Mouse (Mus musculus): ENCODE data around the gene 1700028P14Rik. TPM values are rescaled to one million over a fixed set of nuclear protein-coding genes. Genes with fewer than 3 reads are reported as not detected.

The 1700028P14Rik gene
- polyA plus RNA-seq, 1 experiment: not detected

GRCm38 (mm10) chr19:23535700-23536099 lies 116.9 kb downstream of the 1700028P14Rik start:
- Histone ChIP-seq H3ac (ENCODE audit: control insufficient read depth, insufficient read length) (no peak overlapping the region), H3K4me2 (ENCODE audit: low read depth) (no peak overlapping the region), H3K27me3 (ENCODE audit: control insufficient read depth, insufficient read depth, insufficient read length) (no peaks in the 10 kb centered on the region), H3K79me2 (ENCODE audit: control insufficient read depth, insufficient read depth) (no peaks in the 10 kb centered on the region), H3K36me3 (ENCODE audit: control insufficient read depth, insufficient read depth) (no peaks in the 10 kb centered on the region), H3K4me3 (no peak overlapping the region)
- TF ChIP-seq POLR2AphosphoS2 (IDR thresholded peaks at IDR 0.05; ENCODE audit: insufficient read length, low read depth) (no peak), MAX (IDR thresholded peaks at IDR 0.05; ENCODE audit: low read depth) (no peak), USF1 (IDR thresholded peaks at IDR 0.05; ENCODE audit: low read depth) (no peak), E2F4 (IDR thresholded peaks at IDR 0.05; ENCODE audit: insufficient read depth) (no peak), MYOD1 (IDR thresholded peaks at IDR 0.05; ENCODE audit: control insufficient read depth in 1 of 3, insufficient read length in 2 of 3, low read depth in 2 of 3) (no peak), MYOG (IDR thresholded peaks at IDR 0.05; ENCODE audit: control insufficient read depth in 1 of 3, insufficient read depth in 1 of 3, insufficient read length in 2 of 3, low read depth in 2 of 3) (no peak), SRF (IDR thresholded peaks at IDR 0.05; ENCODE audit: control insufficient read depth, insufficient read length, low read depth) (no peak)

GRCm38 (mm10) chr19:23531899-23532298 lies 120.7 kb downstream of the 1700028P14Rik start:
- Histone ChIP-seq H3K4me2 (ENCODE audit: low read depth) (no peak overlapping the region), H3K36me3 (ENCODE audit: control insufficient read depth, insufficient read depth) (no peaks in the 10 kb centered on the region), H3ac (ENCODE audit: control insufficient read depth, insufficient read length) (no peak overlapping the region), H3K4me3 (no peak overlapping the region), H3K27me3 (ENCODE audit: control insufficient read depth, insufficient read depth, insufficient read length) (no peaks in the 10 kb centered on the region), H3K79me2 (ENCODE audit: control insufficient read depth, insufficient read depth) (no peaks in the 10 kb centered on the region)
- no peak for TF ChIP-seq TCF3 (IDR thresholded peaks at IDR 0.05; ENCODE audit: insufficient read length, low read depth)
- no peak for TF ChIP-seq REST (IDR thresholded peaks at IDR 0.05; ENCODE audit: insufficient read depth, insufficient read length)
- TF ChIP-seq POLR2A (IDR thresholded peaks at IDR 0.05; ENCODE audit: insufficient read length, low read depth): no peak
- no peak for TF ChIP-seq MYOG (IDR thresholded peaks at IDR 0.05; ENCODE audit: control insufficient read depth in 1 of 3, insufficient read depth in 1 of 3, insufficient read length in 2 of 3, low read depth in 2 of 3)
- TF ChIP-seq POLR2AphosphoS2 (IDR thresholded peaks at IDR 0.05; ENCODE audit: insufficient read length, low read depth): no peak
- no peak for TF ChIP-seq MYOD1 (IDR thresholded peaks at IDR 0.05; ENCODE audit: control insufficient read depth in 1 of 3, insufficient read length in 2 of 3, low read depth in 2 of 3)
- TF ChIP-seq USF1 (IDR thresholded peaks at IDR 0.05; ENCODE audit: low read depth): no peak
- TF ChIP-seq SRF (IDR thresholded peaks at IDR 0.05; ENCODE audit: control insufficient read depth, insufficient read length, low read depth): no peak
- no peak for TF ChIP-seq TCF12 (IDR thresholded peaks at IDR 0.05; ENCODE audit: insufficient read depth, poor library complexity, severe bottlenecking)
- TF ChIP-seq E2F4 (IDR thresholded peaks at IDR 0.05; ENCODE audit: insufficient read depth): no peak
- TF ChIP-seq CEBPB (IDR thresholded peaks at IDR 0.05; ENCODE audit: insufficient read depth, poor library complexity, severe bottlenecking): no peak

GRCm38 (mm10) chr19:23523711-23524110 lies 128.9 kb downstream of the 1700028P14Rik start:
- Histone ChIP-seq H3K4me2 (ENCODE audit: low read depth) (no peak overlapping the region), H3K36me3 (ENCODE audit: control insufficient read depth, insufficient read depth) (no peaks in the 10 kb centered on the region), H3K79me2 (ENCODE audit: control insufficient read depth, insufficient read depth) (no peaks in the 10 kb centered on the region), H3ac (ENCODE audit: control insufficient read depth, insufficient read length) (no peak overlapping the region), H3K4me3 (no peak overlapping the region), H3K27me3 (ENCODE audit: control insufficient read depth, insufficient read depth, insufficient read length) (no peaks in the 10 kb centered on the region)
- no peak for TF ChIP-seq MAX (IDR thresholded peaks at IDR 0.05; ENCODE audit: low read depth)
- no peak for TF ChIP-seq POLR2A (IDR thresholded peaks at IDR 0.05; ENCODE audit: insufficient read length, low read depth)
- no peak for TF ChIP-seq REST (IDR thresholded peaks at IDR 0.05; ENCODE audit: insufficient read depth, insufficient read length)
- TF ChIP-seq TCF3 (IDR thresholded peaks at IDR 0.05; ENCODE audit: insufficient read length, low read depth): no peak
- TF ChIP-seq E2F4 (IDR thresholded peaks at IDR 0.05; ENCODE audit: insufficient read depth): no peak
- TF ChIP-seq TCF12 (IDR thresholded peaks at IDR 0.05; ENCODE audit: insufficient read depth, poor library complexity, severe bottlenecking): no peak
- no peak for TF ChIP-seq MYOD1 (IDR thresholded peaks at IDR 0.05; ENCODE audit: control insufficient read depth in 1 of 3, insufficient read length in 2 of 3, low read depth in 2 of 3)
- TF ChIP-seq MYOG (IDR thresholded peaks at IDR 0.05; ENCODE audit: control insufficient read depth in 1 of 3, insufficient read depth in 1 of 3, insufficient read length in 2 of 3, low read depth in 2 of 3): no peak
- no peak for TF ChIP-seq USF1 (IDR thresholded peaks at IDR 0.05; ENCODE audit: low read depth)
- no peak for TF ChIP-seq POLR2AphosphoS2 (IDR thresholded peaks at IDR 0.05; ENCODE audit: insufficient read length, low read depth)
- no peak for TF ChIP-seq CEBPB (IDR thresholded peaks at IDR 0.05; ENCODE audit: insufficient read depth, poor library complexity, severe bottlenecking)
- TF ChIP-seq SRF (IDR thresholded peaks at IDR 0.05; ENCODE audit: control insufficient read depth, insufficient read length, low read depth): no peak

- Histone ChIP-seq H3ac (ENCODE audit: control insufficient read depth, insufficient read length) (no peak overlapping the region), H3K79me2 (ENCODE audit: control insufficient read depth, insufficient read depth) (no peaks in the 10 kb centered on the region), H3K36me3 (ENCODE audit: control insufficient read depth, insufficient read depth) (no peaks in the 10 kb centered on the region), H3K4me3 (no peak overlapping the region), H3K4me2 (ENCODE audit: low read depth) (no peak overlapping the region), H3K27me3 (ENCODE audit: control insufficient read depth, insufficient read depth, insufficient read length) (no peaks in the 10 kb centered on the region)
- TF ChIP-seq USF1 (IDR thresholded peaks at IDR 0.05; ENCODE audit: low read depth) (no peak), MYOD1 (IDR thresholded peaks at IDR 0.05; ENCODE audit: control insufficient read depth in 1 of 3, insufficient read length in 2 of 3, low read depth in 2 of 3) (no peak), MYOG (IDR thresholded peaks at IDR 0.05; ENCODE audit: control insufficient read depth in 1 of 3, insufficient read depth in 1 of 3, insufficient read length in 2 of 3, low read depth in 2 of 3) (no peak), REST (IDR thresholded peaks at IDR 0.05; ENCODE audit: insufficient read depth, insufficient read length) (no peak)
Measured at GRCm38 (mm10) chr19:23521831-23522230, 130.8 kb downstream of the 1700028P14Rik start.

- peak overlapping the region; percentile 72 for H3K4me2 ChIP-seq (ENCODE audit: low read depth)
- TF ChIP-seq TCF12 (IDR thresholded peaks at IDR 0.05; ENCODE audit: insufficient read depth, poor library complexity, severe bottlenecking): no peak
- no peak for TF ChIP-seq POLR2A (IDR thresholded peaks at IDR 0.05; ENCODE audit: insufficient read length, low read depth)
- TF ChIP-seq MAX (IDR thresholded peaks at IDR 0.05; ENCODE audit: low read depth): no peak
- TF ChIP-seq POLR2AphosphoS2 (IDR thresholded peaks at IDR 0.05; ENCODE audit: insufficient read length, low read depth): no peak
- peak in 1 of 3 experiments; percentile 68 for TF ChIP-seq MYOG (IDR thresholded peaks at IDR 0.05; ENCODE audit: control insufficient read depth in 1 of 3, insufficient read depth in 1 of 3, insufficient read length in 2 of 3, low read depth in 2 of 3)
- TF ChIP-seq SRF (IDR thresholded peaks at IDR 0.05; ENCODE audit: control insufficient read depth, insufficient read length, low read depth): no peak
- no peak for TF ChIP-seq E2F4 (IDR thresholded peaks at IDR 0.05; ENCODE audit: insufficient read depth)
- peak in 1 of 3 experiments; percentile 54 for TF ChIP-seq MYOD1 (IDR thresholded peaks at IDR 0.05; ENCODE audit: control insufficient read depth in 1 of 3, insufficient read length in 2 of 3, low read depth in 2 of 3)
- H3K27me3 ChIP-seq (ENCODE audit: control insufficient read depth, insufficient read depth, insufficient read length): no peaks in the 10 kb centered on the region
- no peaks in the 10 kb centered on the region for H3K36me3 ChIP-seq (ENCODE audit: control insufficient read depth, insufficient read depth)
- no peaks in the 10 kb centered on the region for H3K79me2 ChIP-seq (ENCODE audit: control insufficient read depth, insufficient read depth)
- H3K4me3 ChIP-seq: no peak overlapping the region
- H3ac ChIP-seq (ENCODE audit: control insufficient read depth, insufficient read length): no peak overlapping the region
Measured at GRCm38 (mm10) chr19:23521071-23521470, 131.5 kb downstream of the 1700028P14Rik start.

Data from myocyte (in vitro differentiated cells).